In the genomic region with DNA sequence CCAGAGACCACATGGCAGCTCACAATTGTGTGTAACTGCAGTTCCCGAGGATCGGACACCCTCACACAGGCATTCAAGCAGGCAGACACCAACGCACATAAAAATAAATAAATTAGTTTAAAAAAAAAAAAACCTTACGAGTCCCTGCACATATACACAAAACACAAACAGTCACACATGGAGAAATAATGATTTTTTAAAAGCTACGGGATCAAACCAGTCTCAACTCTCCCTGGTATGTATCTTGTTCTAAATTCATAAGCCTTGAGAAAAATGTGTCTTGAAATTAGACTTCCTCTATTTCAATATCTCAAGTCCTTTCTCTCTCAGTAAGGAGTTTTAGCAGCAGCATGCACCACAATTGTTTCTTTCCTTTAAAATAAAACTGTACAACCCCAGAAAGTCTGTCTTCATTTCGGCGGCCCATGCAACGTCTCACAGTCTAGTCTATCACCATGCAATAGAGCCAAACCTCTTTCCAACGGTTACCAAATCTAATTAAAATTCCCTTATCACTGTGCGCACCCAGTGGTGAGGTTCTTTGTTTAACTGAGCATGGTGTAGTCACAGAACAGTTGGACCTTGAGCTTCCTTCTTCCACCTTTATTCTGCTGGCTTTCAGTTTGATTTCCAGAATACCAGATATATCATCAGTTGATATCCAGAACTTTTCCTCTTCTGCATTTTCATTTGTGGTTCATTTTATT, we compare ENCODE assay signal across 9 mouse cellular contexts.
DNase-seq lines count a peak whose midpoint lies in the region; ATAC-seq lines count a peak whose summit lies in the region.
"Had no signal": no experiment of that assay in that cellular context is flagged by ENCODE, and none has a peak within 500 bp of the region (broad histone marks: within the 10 kb centered on the region; RNA-seq: fewer than 3 reads in every experiment).

No protein-coding gene starts in this region.

- ATAC-seq in heart, embryonic 11.5 days (replicated peaks; ENCODE audit: insufficient number of reproducible peaks, low FRiP score, low TSS enrichment): no peak
- no peak for ATAC-seq in embryonic facial prominence, embryonic 14.5 days (ENCODE audit: low read depth)
- ATAC-seq in intestine, embryonic 16.5 days: peak; percentile 84
- peak; percentile 51; the same call in 1 of the 2 replicates for ATAC-seq in midbrain, embryonic 12.5 days (ENCODE audit: low FRiP score, low read depth)

- no peaks in the 10 kb centered on the region for H3K36me3 ChIP-seq in heart, embryonic 11.5 days (ENCODE audit: control insufficient read depth, insufficient read depth, low read length)
- H3K36me3 ChIP-seq in embryonic facial prominence, embryonic 14.5 days (ENCODE audit: control insufficient read depth, insufficient read depth, low read length): no peaks in the 10 kb centered on the region
- H3K36me3 ChIP-seq in intestine, embryonic 16.5 days (ENCODE audit: control insufficient read depth, insufficient read depth, low read length): no peaks in the 10 kb centered on the region
- no peaks in the 10 kb centered on the region for H3K36me3 ChIP-seq in midbrain, embryonic 12.5 days

- no peaks in the 10 kb centered on the region for H3K9me3 ChIP-seq in heart, embryonic 11.5 days (replicated peaks; ENCODE audit: control insufficient read depth, low read length)
- H3K9me3 ChIP-seq in embryonic facial prominence, embryonic 14.5 days (ENCODE audit: control insufficient read depth, low read length): no peaks in the 10 kb centered on the region
- H3K9me3 ChIP-seq in intestine, embryonic 16.5 days (ENCODE audit: control insufficient read depth, low read length): no peaks in the 10 kb centered on the region
- H3K9me3 ChIP-seq in midbrain, embryonic 12.5 days: no peaks in the 10 kb centered on the region

- H3K27ac ChIP-seq in heart, embryonic 11.5 days (ENCODE audit: low read depth, low read length): peak overlapping the region; percentile 63
- H3K27ac ChIP-seq in embryonic facial prominence, embryonic 14.5 days (replicated peaks; ENCODE audit: low read depth, low read length): peak overlapping the region; percentile 48; the same call in 1 of the 2 replicates
- H3K27ac ChIP-seq in intestine, embryonic 16.5 days (ENCODE audit: low read length): no peak overlapping the region
- no peak overlapping the region for H3K27ac ChIP-seq in midbrain, embryonic 12.5 days (replicated peaks)

- peak overlapping the region; percentile 55 for H3K4me2 ChIP-seq in heart, embryonic 11.5 days
- H3K4me2 ChIP-seq in embryonic facial prominence, embryonic 14.5 days (ENCODE audit: low read depth, low read length): peak overlapping the region; percentile 24
- peak overlapping the region; percentile 40 for H3K4me2 ChIP-seq in intestine, embryonic 16.5 days (ENCODE audit: low read depth, low read length)
- peak overlapping the region; percentile 26; the same call in 1 of the 2 replicates for H3K4me2 ChIP-seq in midbrain, embryonic 12.5 days (replicated peaks)

- WGBS in heart, embryonic 11.5 days (ENCODE audit: insufficient replicate concordance): 74% methylated on average over 10 of the region's 10 CpGs
- 70% methylated on average over 10 of the region's 10 CpGs for WGBS in embryonic facial prominence, embryonic 14.5 days
- 62% methylated on average over 10 of the region's 10 CpGs for WGBS in intestine, embryonic 16.5 days
- WGBS in midbrain, embryonic 12.5 days: 66% methylated on average over 10 of the region's 10 CpGs

- no peak overlapping the region for H3K4me3 ChIP-seq in heart, embryonic 11.5 days (ENCODE audit: low read depth, low read length)
- H3K4me3 ChIP-seq in embryonic facial prominence, embryonic 14.5 days (ENCODE audit: low read depth, low read length): no peak overlapping the region
- peak overlapping the region; percentile 22; the same call in 1 of the 2 replicates for H3K4me3 ChIP-seq in intestine, embryonic 16.5 days (ENCODE audit: low read length)
- no peak overlapping the region for H3K4me3 ChIP-seq in midbrain, embryonic 12.5 days

- intact Hi-C loops in heart, postnatal 25 days (cut with DNase I): no loop called here

- H3K27me3 ChIP-seq in heart, embryonic 11.5 days (ENCODE audit: control insufficient read depth, insufficient read depth, low read length): no peaks in the 10 kb centered on the region
- no peaks in the 10 kb centered on the region for H3K27me3 ChIP-seq in embryonic facial prominence, embryonic 14.5 days (replicated peaks; ENCODE audit: control insufficient read depth, insufficient read depth, low read length)
- no peaks in the 10 kb centered on the region for H3K27me3 ChIP-seq in intestine, embryonic 16.5 days (replicated peaks; ENCODE audit: control insufficient read depth, insufficient read depth, low read length)
- H3K27me3 ChIP-seq in midbrain, embryonic 12.5 days: no peaks in the 10 kb centered on the region

- DNase-seq in heart, postnatal 25 days (ENCODE audit: low spot score): no peak
- no peak for DNase-seq in embryonic facial prominence, embryonic 14.5 days (ENCODE audit: low spot score)
- no peak for DNase-seq in layer of hippocampus, postnatal 14 days (ENCODE audit: low spot score in 2 of 2)
- DNase-seq in gastrocnemius, postnatal 4 days (ENCODE audit: low spot score in 2 of 2): no peak
- no peak for DNase-seq in frontal cortex, adult 2 months (ENCODE audit: extremely low spot score in 1 of 2, low spot score in 1 of 2)
- DNase-seq: adrenal gland, postnatal 10 days had no signal

- 0 out of 2 replicates have a peak, but pooled peaks cover 4% of the 10 kb centered on the region for H3K4me1 ChIP-seq in heart, embryonic 11.5 days (ENCODE audit: control insufficient read depth, insufficient read depth, low read length)
- H3K4me1 ChIP-seq in embryonic facial prominence, embryonic 14.5 days (ENCODE audit: control insufficient read depth, insufficient read depth, low read length): peaks cover 3% of the 10 kb centered on the region; the same call in 1 of the 2 replicates
- H3K4me1 ChIP-seq in intestine, embryonic 16.5 days (ENCODE audit: control insufficient read depth, insufficient read depth, low read length): no peaks in the 10 kb centered on the region
- H3K4me1 ChIP-seq in midbrain, embryonic 12.5 days: peaks cover 8% of the 10 kb centered on the region

- no peak overlapping the region for H3K9ac ChIP-seq in heart, embryonic 11.5 days (ENCODE audit: low read depth, low read length)
- H3K9ac ChIP-seq in embryonic facial prominence, embryonic 14.5 days (ENCODE audit: low read depth, low read length): no peak overlapping the region
- no peak overlapping the region for H3K9ac ChIP-seq in intestine, embryonic 16.5 days (ENCODE audit: low read depth, low read length)
- no peak overlapping the region for H3K9ac ChIP-seq in midbrain, embryonic 12.5 days (replicated peaks)

Comparison
In these comparisons a context has a peak if more than half of its experiments do, and no peak if none do; other contexts are left out.
1. ATAC-seq: peak in intestine, embryonic 16.5 days (single experiment) and midbrain, embryonic 12.5 days (single experiment); none in heart, embryonic 11.5 days (single experiment) and embryonic facial prominence, embryonic 14.5 days (single experiment).
2. H3K27ac ChIP-seq: peak in heart, embryonic 11.5 days (single experiment) and embryonic facial prominence, embryonic 14.5 days (single experiment); none in intestine, embryonic 16.5 days (single experiment) and midbrain, embryonic 12.5 days (single experiment).
3. Peak in every context shown above with its lines, with median percentiles within 50 percentile points of each other: H3K4me2 ChIP-seq.